Mouse (Mus musculus) embryo, embryonic 11 days (tissue): ENCODE measurements around the gene Pbx1.

ENCODE experiments used
- DNase-seq: peaks from one replicate; pipeline ENCODE4 v3.0.0-alpha.2; 2015

Pbx1 gene

GRCm38 (mm10) chr1:168341368-168341767 lies 90.7 kb downstream of the Pbx1 start:
- DNase-seq = no peak

DNA sequence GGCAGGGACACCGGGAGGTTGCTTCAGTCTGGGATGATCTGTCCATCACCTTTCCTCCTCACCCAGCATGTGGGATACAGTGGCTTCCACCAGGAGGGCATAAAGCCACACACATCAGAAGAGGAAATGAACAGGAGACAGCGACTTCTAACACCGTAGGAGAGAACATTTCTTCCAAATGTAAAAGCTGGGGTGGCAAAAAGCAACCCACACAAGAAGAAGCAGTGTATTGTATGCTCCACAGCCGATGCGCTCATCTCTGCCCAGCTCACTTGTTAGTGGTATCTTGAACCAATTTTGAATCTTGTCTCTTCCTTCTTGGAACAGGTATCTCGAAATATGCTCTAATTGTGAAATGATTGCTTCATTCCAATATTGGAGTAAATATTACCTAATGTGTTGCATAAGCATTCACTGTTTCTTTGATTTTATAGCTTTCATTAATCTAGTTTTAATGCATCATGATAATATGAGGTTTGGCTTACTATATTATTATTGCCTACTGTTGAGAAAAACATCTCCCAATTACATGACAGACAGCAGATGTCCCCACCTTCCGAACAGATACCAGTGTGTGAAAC lies 95.7 kb downstream of the Pbx1 start:
- DNase-seq = no peak

GRCm38 (mm10) chr1:168334831-168335574 lies 97.1 kb downstream of the Pbx1 start:
- no peak for DNase-seq

- no peak for DNase-seq
Observed at GRCm38 (mm10) chr1:168332056-168332455, 100.0 kb downstream of the Pbx1 start.

GRCm38 (mm10) chr1:168328236-168328605 lies 103.8 kb downstream of the Pbx1 start:
- no peak for DNase-seq

DNA sequence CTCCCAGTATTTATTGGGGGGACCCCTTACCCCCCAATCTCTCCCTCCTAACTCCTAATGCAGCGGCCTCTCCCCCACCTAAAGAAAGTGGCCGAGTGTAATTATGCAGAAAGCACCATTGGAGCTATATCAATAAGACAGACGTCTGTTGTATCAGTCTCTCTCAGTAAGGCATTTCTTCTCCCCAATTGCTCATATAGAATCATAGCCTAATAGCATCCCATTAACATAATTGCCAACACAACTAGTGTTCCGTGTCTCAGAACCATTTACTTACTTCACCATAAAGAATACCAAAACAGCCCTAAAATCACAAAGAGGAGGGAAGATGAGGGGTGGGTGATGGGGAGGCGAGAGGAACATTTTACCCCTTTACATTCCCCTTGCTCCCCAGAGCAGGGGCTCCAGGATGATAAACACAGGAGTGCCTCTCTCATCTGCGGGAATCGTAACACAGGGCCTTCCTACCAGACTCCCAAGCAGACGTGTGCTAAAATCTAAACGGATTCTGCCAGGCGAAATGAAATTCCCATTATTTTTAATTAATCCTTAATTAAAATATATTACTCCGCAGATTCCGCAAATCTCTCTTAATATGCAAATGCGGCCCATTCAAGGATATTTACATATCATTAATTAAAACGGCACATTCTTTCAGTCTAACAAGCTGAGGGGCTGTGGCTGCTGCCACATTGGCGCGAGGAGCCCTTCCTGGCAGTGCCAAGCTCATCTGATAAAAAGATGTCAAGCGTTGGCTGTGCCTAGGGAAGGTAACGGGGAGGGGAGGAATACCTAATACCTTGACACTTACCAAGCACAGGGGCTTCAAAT lies 104.5 kb downstream of the Pbx1 start:
- DNase-seq = no peak

DNA sequence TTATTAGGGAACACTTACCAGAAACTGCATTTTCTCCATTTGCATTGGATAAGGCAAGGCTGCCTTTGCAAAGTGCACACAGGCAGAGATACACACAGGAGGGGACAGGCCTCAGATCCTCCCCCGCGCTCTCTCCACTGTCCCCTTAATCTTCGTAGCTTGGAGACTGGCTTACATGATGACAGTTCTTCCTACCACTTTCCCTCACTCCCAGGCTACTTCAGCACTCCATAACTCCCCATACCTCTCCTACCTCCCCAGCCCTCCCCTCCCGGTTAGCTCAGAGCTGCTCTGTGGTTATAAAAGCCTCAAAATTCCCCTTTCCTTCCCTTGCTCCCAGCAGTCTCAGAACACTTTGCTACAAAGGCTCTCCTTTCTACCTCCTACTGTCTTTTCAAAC lies 106.3 kb downstream of the Pbx1 start:
- DNase-seq = no peak

- DNase-seq = no peak
Observed at GRCm38 (mm10) chr1:168324306-168325085, 107.6 kb downstream of the Pbx1 start.

- no peak for DNase-seq
Observed at GRCm38 (mm10) chr1:168323436-168324108, 108.5 kb downstream of the Pbx1 start.

DNA sequence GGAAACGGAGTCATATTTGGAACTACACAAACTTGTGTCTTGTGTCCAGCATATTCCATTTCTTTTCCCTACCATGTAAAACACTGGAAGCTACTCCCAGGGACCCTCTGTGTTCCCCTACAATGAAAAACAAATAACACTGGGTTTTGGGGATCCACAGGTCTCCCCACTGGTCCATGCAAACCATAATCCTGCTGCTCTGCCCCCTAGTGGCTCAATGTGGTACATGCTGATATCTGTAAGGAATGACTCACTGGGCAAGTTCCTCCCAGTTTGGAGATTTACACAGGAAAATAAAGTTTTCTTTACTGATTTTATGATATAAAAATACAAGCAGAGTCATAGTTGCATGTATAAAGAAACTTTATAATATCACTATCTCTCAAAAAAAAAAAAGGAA lies 109.2 kb downstream of the Pbx1 start:
- DNase-seq = no peak

GRCm38 (mm10) chr1:168319695-168320094 lies 112.4 kb downstream of the Pbx1 start:
- no peak for DNase-seq

DNA sequence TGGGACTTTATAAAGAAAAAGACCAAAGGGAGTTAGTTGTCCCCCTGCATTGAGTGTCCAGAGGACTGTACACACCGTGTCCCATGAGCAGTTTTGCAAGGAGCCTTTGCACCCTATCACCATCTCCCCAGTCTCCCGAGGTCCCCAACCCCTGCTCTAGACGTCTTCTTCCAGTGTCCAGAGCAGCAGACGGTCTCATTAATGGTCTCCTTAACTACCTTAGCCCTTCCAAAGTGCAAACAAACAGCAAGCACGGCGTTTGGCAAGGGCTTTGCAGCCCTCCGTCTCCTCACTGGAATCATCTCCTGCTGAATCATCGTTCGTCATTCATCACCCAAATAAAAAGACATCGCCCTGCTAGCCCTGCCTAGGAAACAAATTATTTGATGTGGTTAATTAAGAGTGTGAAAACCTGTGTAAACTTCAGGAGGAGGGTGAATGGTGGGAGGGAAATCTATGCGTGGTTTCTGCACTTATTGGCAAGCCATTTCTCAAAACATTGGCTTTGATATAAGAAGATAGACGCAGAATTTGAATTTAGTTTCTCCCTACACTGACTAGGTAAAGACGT lies 113.1 kb downstream of the Pbx1 start:
- no peak for DNase-seq

- DNase-seq = no peak
Observed at GRCm38 (mm10) chr1:168313772-168314171, 118.3 kb downstream of the Pbx1 start.

DNA sequence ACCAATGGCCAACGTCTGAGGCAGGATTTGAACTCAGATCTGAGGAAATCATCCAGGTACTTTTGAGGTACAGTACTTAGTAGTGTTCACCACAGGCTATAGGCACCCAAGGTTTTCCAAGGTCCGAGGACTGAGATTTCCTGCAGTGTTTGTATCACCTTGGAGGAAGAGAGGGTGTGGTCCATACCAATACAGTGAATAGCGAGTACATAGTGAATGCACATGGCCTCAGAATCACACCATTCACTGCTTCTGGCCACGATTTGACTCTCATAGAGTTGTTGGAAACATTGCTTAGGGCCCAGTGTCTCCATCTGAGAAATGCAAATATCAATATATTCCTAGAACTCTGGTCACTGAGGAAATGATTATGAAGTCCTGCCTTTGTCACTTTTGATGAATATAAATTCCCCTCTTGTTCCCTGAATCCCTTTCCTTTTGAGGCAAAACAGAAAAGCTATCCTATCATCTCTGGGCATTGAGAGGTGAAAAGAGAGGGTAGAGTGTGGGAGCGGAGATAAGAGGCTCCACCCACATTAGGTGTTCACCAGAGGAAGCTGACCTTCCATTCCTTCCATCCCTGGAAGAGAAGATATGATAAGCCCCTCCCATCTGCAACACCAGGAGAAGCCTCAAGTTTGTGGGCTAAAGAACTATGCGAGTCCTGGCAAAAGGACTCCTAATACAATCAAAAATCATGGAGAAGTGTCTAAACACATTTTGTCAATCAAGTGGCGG lies 119.2 kb downstream of the Pbx1 start:
- DNase-seq = no peak

DNA sequence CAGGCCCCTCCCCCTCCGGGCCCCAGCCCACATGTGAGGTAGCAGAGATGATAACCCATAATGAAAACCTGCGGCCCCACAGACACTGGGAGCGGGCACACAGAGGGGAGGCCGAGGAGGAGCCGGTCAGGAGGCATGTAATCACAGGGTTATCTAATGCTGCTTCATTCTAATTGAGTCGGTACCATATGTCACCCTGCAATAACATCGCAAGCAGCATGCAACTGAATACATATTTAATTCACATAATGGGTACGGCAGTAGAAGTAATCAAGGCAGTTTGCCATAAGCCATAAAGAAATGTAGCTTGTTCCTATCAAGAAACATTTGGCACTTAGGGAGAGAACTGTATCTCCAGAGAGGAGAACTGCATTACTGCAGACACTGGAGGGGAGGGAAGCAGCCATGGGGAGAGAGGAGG lies 123.0 kb downstream of the Pbx1 start:
- DNase-seq = no peak

DNA sequence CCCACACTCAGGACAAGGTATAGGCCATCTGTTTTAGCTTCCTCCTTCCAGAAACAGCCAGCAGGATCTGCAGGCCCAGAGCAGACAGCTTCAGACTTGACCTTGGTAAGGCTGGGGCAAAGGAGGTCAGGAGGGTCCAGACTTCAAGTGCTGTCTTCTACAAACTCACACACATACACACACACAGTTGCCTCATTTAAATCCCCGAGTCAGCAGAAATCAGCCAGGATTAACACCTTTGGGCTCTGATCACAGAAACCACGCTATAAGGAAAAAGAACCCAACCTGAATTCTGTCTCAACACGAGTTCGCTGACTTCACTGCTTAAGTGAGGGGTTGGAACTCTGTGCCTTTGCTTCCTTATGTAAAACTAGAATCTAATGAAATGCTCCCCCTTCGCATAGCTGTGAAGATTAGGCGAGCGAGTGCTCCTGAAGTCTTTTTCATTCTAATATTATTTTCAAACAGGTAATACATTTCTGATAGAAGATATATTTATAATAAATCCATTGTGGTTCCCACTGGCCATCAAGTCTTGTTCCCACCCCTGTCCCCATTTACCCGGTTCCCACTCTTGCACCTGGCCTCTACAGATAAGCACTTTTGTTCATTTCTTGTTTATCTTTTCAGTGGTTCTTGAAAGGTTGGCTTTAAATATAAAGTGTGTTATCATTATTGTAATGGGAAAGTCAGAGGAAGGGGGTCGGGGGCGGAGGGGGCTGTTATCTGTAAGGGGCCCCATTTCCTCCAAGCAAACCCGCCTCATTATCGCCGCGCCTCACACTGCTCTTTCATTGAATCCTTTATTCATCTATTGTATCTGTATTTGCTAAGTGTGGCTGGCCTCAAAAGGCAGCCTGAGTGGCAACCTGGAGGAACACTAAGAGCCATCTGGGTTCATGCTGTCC lies 124.5 kb downstream of the Pbx1 start:
- DNase-seq = no peak

GRCm38 (mm10) chr1:168300505-168300904 lies 131.6 kb downstream of the Pbx1 start:
- DNase-seq = no peak

DNA sequence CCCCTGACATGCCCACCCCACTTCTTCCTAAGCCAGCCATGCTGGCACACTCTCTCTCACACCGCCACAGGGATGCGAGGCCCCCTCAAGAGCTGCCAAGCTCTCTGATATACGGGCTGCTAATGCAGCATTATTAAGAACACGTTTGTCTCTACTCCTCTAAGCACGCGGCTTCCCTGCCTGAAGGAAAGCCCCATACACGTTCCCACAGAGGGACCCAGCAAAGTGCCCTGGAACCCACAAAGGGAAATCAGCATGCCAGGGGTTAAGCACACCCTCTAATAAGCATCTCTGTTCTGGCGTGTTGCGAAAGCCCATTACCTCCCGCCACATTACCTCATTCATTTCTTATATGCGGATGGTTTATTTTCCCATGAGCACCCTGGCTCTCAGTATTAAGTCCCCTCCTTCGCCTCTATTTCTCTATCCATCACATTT lies 132.1 kb downstream of the Pbx1 start:
- DNase-seq = no peak

DNA sequence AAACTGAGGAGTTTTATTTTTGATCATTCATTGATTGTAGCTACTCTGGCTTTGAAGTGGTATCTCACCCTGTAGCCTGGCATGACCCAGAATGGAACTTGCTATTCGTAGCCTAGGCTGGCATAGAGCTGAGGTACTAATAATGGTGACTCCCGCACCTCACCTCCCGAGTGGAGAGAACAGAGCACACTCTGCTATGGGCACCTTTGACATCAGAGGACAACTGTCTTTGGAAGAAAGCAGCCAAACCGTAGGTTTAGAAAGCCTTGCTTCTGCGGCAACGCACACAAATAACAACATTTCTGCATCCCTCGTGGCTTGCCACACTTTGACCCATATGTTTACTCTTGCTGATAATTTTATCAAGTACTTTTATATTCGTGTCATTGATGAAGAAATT lies 132.9 kb downstream of the Pbx1 start:
- no peak for DNase-seq

DNA sequence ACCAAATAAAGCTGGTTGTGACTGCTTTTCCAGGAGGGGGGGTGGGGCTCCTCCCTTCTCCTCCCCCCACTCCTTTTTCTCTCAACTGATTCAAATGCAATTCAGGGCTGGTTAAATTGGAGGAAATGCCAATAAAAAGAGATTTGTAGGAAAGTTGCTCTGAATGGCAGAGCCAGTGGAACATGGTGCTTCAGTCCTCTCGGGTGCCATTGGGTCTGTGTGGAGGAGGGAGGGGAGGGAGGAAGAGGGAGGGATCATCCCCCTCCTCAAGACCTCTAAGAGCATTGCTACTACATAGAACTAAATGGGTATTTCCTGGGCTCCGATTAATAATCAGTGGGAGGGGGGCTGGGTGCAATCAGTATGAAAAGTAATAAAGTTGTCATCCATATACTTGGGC lies 135.8 kb downstream of the Pbx1 start:
- DNase-seq = no peak
